Mouse (Mus musculus) heart, postnatal 0 days (tissue): ENCODE data around the gene Gpr34. TPM values are rescaled to one million over a fixed set of nuclear protein-coding genes. Genes with fewer than 3 reads are reported as not detected.

ENCODE experiments used
- ATAC-seq: fragments of 200-750 bp; cut with Nextera tagmentation; 2 replicates; pipeline ENCODE4 v1.8.0; 2017; ENCODE audit warnings: low read depth, moderate number of reproducible peaks, moderate library complexity; ENCODE audit not compliant: insufficient read depth
- DNase-seq: peaks from one replicate; pipeline ENCODE4 v3.0.0-alpha.2; 2016; ENCODE audit warnings: low spot score
- H3K27ac ChIP-seq: fragments of 300-500 bp; sonication (generic); 2 replicates; pipeline ENCODE4 v1.5.1; 2014; ENCODE audit warnings: low read depth, mild to moderate bottlenecking
- H3K27me3 ChIP-seq: fragments of 300-500 bp; sonication (generic); 2 replicates; pipeline ENCODE4 v1.6.1; 2014; ENCODE audit warnings: low read length, mixed read lengths; ENCODE audit not compliant: control insufficient read depth, insufficient read depth
- H3K36me3 ChIP-seq: fragments of 300-500 bp; sonication (generic); replicated peaks from 2 replicates; pipeline ENCODE4 v1.6.1; 2014; ENCODE audit warnings: low read length, mixed read lengths; ENCODE audit not compliant: control insufficient read depth, insufficient read depth
- H3K4me1 ChIP-seq: fragments of 300-500 bp; sonication (generic); 2 replicates; pipeline ENCODE4 v1.6.1; 2014; ENCODE audit warnings: antibody characterized with exemption; ENCODE audit not compliant: control insufficient read depth, insufficient read depth
- H3K4me2 ChIP-seq: fragments of 300-500 bp; sonication (generic); 2 replicates; pipeline ENCODE4 v1.6.1; 2014; ENCODE audit warnings: low read depth, mild to moderate bottlenecking, low read length, moderate library complexity
- H3K4me3 ChIP-seq: fragments of 300-500 bp; sonication (generic); 2 replicates; pipeline ENCODE4 v1.5.1; 2014; ENCODE audit warnings: low read depth, low read length
- H3K9ac ChIP-seq: fragments of 300-500 bp; sonication (generic); replicated peaks from 2 replicates; pipeline ENCODE4 v1.6.1; 2014; ENCODE audit warnings: low read depth, low read length, mixed read lengths
- H3K9me3 ChIP-seq: fragments of 300-500 bp; sonication (generic); replicated peaks from 2 replicates; pipeline ENCODE4 v1.6.1; 2016; ENCODE audit warnings: low read length; ENCODE audit not compliant: control insufficient read depth
- CTCF ChIP-seq: IDR thresholded peaks from 2 replicates; pipeline ENCODE4 v1.5.1; 2016; ENCODE audit warnings: antibody characterized with exemption, control low read depth, low read depth
- EP300 ChIP-seq: IDR thresholded peaks from 2 replicates; pipeline ENCODE4 v1.6.1; 2016; ENCODE audit warnings: antibody characterized with exemption, low read depth
- WGBS: fragments of 180-500 bp; shearing (Covaris S2); extraction: QIAGEN DNeasy Blood & Tissue Kit; methylation state at CpG from one replicate; pipeline ENCODE4 v1.1.7; 2014; 5-methylcytosine and 5-hydroxymethylcytosine counted together
- polyA plus RNA-seq: library from polyadenylated mRNA; unstranded; fragments of >200 nt; fragmentation: Nextera tagmentation; extraction: Ambion mirVana; gene quantifications from 2 replicates; pipeline ENCODE4 v1.2.1, GENCODE M21; 2015
- total RNA-seq: library from RNA; depleted of rRNA; stranded (reverse); fragments of >200 nt; gene quantifications from 2 replicates; pipeline ENCODE4 v1.2.3, GENCODE M21; 2014; ENCODE audit warnings: low replicate concordance

Gene Gpr34
- total and polyA plus RNA-seq, 2 experiments from 2014 or later: 1.0 TPM; not detected in 1

- ATAC-seq (no peak), DNase-seq (no peak)
- H3K9me3 ChIP-seq: no peaks in the 10 kb centered on the region
- H3K4me2 ChIP-seq: no peak overlapping the region
- no peaks in the 10 kb centered on the region for H3K4me1 ChIP-seq
- TF ChIP-seq CTCF: no peak
- TF ChIP-seq EP300: no peak
- H3K4me3 ChIP-seq: no peak overlapping the region
- 87% methylated on average over 1 of the region's 1 CpGs for WGBS
- no peak overlapping the region for H3K9ac ChIP-seq
- H3K36me3 ChIP-seq: no peaks in the 10 kb centered on the region
- no peak overlapping the region for H3K27ac ChIP-seq
- no peaks in the 10 kb centered on the region for H3K27me3 ChIP-seq
These were observed 4.5 kb downstream of the Gpr34 start for GRCm38 (mm10) chrX:13636398-13636797.

GRCm38 (mm10) chrX:13638894-13639293 lies 7.0 kb downstream of the Gpr34 start:
- no peak for DNase-seq
- ATAC-seq: no peak
- no peak overlapping the region for H3K27ac ChIP-seq
- no peak overlapping the region for H3K9ac ChIP-seq
- H3K4me3 ChIP-seq: no peak overlapping the region
- WGBS: 21% methylated on average over 2 of the region's 2 CpGs
- H3K27me3 ChIP-seq: no peaks in the 10 kb centered on the region
- H3K36me3 ChIP-seq: no peaks in the 10 kb centered on the region
- H3K4me2 ChIP-seq: no peak overlapping the region
- H3K4me1 ChIP-seq: no peaks in the 10 kb centered on the region
- H3K9me3 ChIP-seq: no peaks in the 10 kb centered on the region
- TF ChIP-seq CTCF (no peak), EP300 (no peak)

GRCm38 (mm10) chrX:13651889-13652288 lies 20.0 kb downstream of the Gpr34 start:
- Histone ChIP-seq H3K4me1 (no peaks in the 10 kb centered on the region), H3K9me3 (no peaks in the 10 kb centered on the region), H3K27ac (no peak overlapping the region), H3K4me3 (no peak overlapping the region), H3K36me3 (no peaks in the 10 kb centered on the region), H3K27me3 (no peaks in the 10 kb centered on the region), H3K9ac (no peak overlapping the region), H3K4me2 (no peak overlapping the region)
- 70% methylated on average over 2 of the region's 2 CpGs for WGBS
- no peak for DNase-seq
- ATAC-seq: no peak
- no peak for TF ChIP-seq CTCF
- no peak for TF ChIP-seq EP300

GRCm38 (mm10) chrX:13652291-13652690 lies 20.4 kb downstream of the Gpr34 start:
- H3K4me1 ChIP-seq: no peaks in the 10 kb centered on the region
- TF ChIP-seq EP300 (no peak), CTCF (no peak)
- H3K36me3 ChIP-seq: no peaks in the 10 kb centered on the region
- ATAC-seq: no peak
- 82% methylated on average over 1 of the region's 1 CpGs for WGBS
- H3K4me2 ChIP-seq: no peak overlapping the region
- H3K27me3 ChIP-seq: no peaks in the 10 kb centered on the region
- H3K27ac ChIP-seq: no peak overlapping the region
- no peak overlapping the region for H3K4me3 ChIP-seq
- no peaks in the 10 kb centered on the region for H3K9me3 ChIP-seq
- DNase-seq: no peak
- H3K9ac ChIP-seq: no peak overlapping the region

GRCm38 (mm10) chrX:13655005-13655421 lies 23.1 kb downstream of the Gpr34 start:
- 75% methylated on average over 3 of the region's 3 CpGs for WGBS
- no peak for DNase-seq
- Histone ChIP-seq H3K4me1 (no peaks in the 10 kb centered on the region), H3K9me3 (no peaks in the 10 kb centered on the region), H3K4me3 (no peak overlapping the region), H3K4me2 (no peak overlapping the region), H3K9ac (no peak overlapping the region), H3K36me3 (no peaks in the 10 kb centered on the region), H3K27ac (peak overlapping the region; percentile 43), H3K27me3 (no peaks in the 10 kb centered on the region)
- TF ChIP-seq CTCF: no peak
- no peak for TF ChIP-seq EP300
- no peak for ATAC-seq

- H3K4me1 ChIP-seq: no peaks in the 10 kb centered on the region
- DNase-seq (peak; percentile 8), ATAC-seq (no peak)
- no peak overlapping the region for H3K9ac ChIP-seq
- no peaks in the 10 kb centered on the region for H3K36me3 ChIP-seq
- no peak for TF ChIP-seq CTCF
- TF ChIP-seq EP300: no peak
- no peak overlapping the region for H3K4me3 ChIP-seq
- H3K27me3 ChIP-seq: no peaks in the 10 kb centered on the region
- WGBS: 65% methylated on average over 6 of the region's 6 CpGs
- H3K4me2 ChIP-seq: no peak overlapping the region; the same call in 1 of the 2 replicates
- H3K9me3 ChIP-seq: no peaks in the 10 kb centered on the region
- H3K27ac ChIP-seq: peak overlapping the region; percentile 43
These were observed 24.0 kb downstream of the Gpr34 start for GRCm38 (mm10) chrX:13655906-13656305.
